Mouse (Mus musculus) stomach, adult 2 months (tissue): ENCODE measurements around the gene Pctp. TPM values are rescaled to one million over a fixed set of nuclear protein-coding genes. Genes with fewer than 3 reads are reported as not detected.

ENCODE experiments used
- polyA plus RNA-seq: library from polyadenylated mRNA; depleted of rRNA; stranded (reverse); fragments of >200 nt; gene quantifications from 2 replicates; pipeline ENCODE4 v1.2.3, GENCODE M21; 2012; rRNA removed

The Pctp gene
- polyA plus RNA-seq, result 0.48 and 0.52 TPM in 2 replicates

DNA sequence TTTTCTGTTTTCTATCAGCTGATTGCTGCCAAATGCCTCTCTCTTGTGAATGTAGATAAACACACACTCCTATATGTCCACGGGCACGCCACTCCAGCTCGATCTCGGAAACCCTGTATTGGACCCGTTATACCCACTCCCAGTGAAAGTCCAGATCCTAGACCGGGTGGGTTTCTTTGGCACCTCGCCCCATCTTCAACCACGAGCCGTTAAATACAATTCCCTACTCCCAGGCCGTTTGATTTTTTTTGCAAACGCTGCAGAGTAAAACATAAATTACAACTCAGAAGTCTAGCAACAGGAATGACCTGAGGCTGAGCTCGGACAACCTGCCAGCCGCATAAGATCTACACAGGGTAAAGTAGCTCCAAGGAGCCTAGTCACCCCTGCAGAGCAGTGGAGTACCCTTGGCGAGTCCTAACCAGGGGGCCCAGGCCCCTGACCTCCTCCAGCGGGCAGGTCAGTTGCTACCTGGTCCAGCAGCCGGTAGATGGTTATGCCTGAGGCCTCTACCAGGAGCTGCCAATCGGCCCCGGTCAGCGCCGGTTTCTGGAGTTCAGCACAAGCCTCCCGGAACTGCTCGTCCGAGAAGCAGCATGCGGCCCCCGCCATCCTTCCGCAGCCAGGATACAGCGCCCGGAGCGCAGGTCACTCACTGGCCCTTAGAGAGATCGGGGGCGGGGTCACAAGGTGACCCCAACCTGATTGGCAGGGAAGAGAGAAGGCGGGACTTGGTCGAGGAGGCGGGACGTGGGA lies at the start of gene Pctp:
Pctp (minus strand) TSS at position 664 of the 756 bp plus-strand sequence.

DNA sequence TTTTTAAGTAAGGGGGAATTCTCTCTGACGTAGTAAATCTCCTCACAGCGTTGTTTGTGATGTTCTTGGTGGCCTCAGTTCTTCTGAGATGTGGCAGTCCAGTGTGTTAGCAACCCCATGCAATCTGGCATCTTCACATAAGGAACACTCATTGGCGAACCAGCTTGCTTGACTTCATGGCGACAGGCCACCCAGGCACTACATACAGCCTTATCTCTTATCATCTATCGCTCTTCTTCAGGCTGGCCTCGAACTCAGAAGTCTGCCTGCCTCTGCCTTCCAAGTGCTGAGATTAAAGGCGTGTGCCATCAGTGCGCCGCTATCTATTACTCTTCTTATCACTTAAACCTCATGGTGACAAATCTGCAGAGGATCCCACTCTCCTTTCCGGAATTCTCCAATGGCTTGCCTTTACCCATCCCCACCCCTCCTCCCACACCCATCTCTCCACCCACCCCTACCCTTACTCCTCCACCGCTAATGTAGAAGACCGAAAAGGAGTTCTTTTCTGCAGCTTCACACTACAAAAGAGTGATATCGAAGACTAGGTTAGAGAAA lies 27.2 kb upstream of the Pctp start, which contains the start of gene Tmem100:
Tmem100 (plus strand) TSS at position 508 of the 558 bp plus-strand sequence.

Other genes with a start within 250 kb of the Pctp start
- not detected in 2 replicates for gene Ankfn1, start 225.2 kb downstream of the Pctp start, polyA plus RNA-seq
- gene Tmem100, start 27.5 kb upstream of the Pctp start, polyA plus RNA-seq, result 1.7 and 2.3 TPM in 2 replicates
- 0.08 and 0.28 TPM in 2 replicates for gene Gm45716, start 184.8 kb upstream of the Pctp start, polyA plus RNA-seq
- 5.6 and 13.6 TPM in 2 replicates for gene Mmd, start 246.6 kb upstream of the Pctp start, polyA plus RNA-seq